Mouse (Mus musculus): ENCODE measurements at regions not wholly inside any gene's neighbourhood (a gene's known extent, or its start where the extent isn't known, plus 50 kb on each side); places are given as distances from the start of the nearest gene placed in this dataset.

DNA sequence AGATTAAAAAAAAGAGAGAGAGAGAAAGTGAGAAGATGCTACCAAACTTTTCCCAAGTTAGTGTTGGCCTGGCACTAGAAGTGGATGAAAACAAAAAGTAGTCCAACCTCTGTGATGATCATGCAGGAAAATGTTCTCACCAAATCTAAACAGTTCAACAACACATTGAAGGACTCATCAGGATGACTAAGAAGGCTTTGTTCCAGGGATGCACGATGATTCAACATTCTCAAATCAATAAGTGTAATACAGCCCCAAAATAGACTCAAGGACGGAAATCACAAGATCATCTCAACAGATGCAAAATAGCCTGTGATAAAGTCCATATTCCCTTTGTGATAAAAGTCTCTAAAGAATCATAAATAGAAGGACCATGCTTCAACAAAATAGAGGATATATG, 106.3 kb downstream of the Cysltr2 start:
- no peak for DNase-seq (ENCODE audit: low spot score)
- no peaks in the 10 kb centered on the region for H3K4me1 ChIP-seq
- H3K27ac ChIP-seq: no peak overlapping the region
- no peaks in the 10 kb centered on the region for H3K9me3 ChIP-seq (replicated peaks)
- H3K4me3 ChIP-seq: no peak overlapping the region
- H3K36me3 ChIP-seq: no peaks in the 10 kb centered on the region
- WGBS: 87% methylated on average over 2 of the region's 2 CpGs
- H3K27me3 ChIP-seq (ENCODE audit: low read depth, poor library complexity, severe bottlenecking): no peaks in the 10 kb centered on the region

DNA sequence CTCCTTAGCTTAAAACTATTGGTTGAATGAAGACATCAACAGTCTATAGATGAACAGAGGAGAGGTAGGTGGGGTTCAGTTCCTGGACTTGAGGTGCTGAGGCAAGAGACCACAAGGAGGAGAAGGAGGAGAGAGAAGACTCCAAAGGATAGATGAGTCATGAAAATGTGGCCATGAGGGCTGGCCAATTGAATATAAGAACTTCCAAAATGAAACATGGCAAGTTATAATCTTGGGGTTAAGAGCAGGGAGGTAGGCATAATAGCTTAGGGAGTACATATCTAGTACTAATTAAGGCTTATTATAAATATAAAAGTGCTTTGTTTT, 109.9 kb downstream of the Cysltr2 start:
- DNase-seq (ENCODE audit: low spot score): no peak
- no peaks in the 10 kb centered on the region for H3K36me3 ChIP-seq
- no peaks in the 10 kb centered on the region for H3K4me1 ChIP-seq
- H3K27me3 ChIP-seq (ENCODE audit: low read depth, poor library complexity, severe bottlenecking): no peaks in the 10 kb centered on the region
- no peak overlapping the region for H3K4me3 ChIP-seq
- H3K9me3 ChIP-seq (replicated peaks): no peaks in the 10 kb centered on the region
- no peak overlapping the region for H3K27ac ChIP-seq

DNA sequence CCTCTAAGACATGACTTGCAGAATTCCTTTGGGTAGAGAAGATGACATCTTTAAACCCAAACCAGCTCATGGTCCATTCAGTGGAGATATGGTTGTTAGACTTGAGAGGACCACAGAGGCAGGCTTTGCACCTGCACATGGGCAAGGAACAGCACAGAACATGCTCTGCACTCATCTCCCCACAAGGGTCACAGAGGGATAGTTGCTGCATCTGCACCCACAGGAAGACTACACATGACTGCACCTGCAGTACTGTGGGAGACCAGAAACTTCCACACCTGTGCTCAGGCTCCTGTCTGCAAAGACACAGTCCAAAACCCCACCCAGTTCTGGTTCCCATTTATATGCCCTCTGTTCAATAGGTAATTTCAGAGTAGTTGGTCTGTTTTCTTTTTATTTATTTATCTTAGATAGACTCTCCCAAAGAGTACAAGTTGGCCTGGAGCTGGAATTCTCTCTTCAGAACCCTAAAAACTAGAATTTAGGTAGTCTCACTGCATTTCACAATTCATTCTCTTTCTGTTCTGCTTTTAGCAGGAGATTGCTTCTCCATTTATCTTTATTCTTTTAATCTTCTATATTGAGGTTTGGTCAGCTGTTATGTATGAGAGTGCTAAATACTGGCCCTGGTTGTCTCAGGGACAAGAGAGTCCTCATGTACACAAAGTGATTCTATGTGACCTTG, 110.4 kb downstream of the Cysltr2 start:
- Histone ChIP-seq H3K4me1 (no peaks in the 10 kb centered on the region), H3K27me3 (ENCODE audit: low read depth, poor library complexity, severe bottlenecking) (no peaks in the 10 kb centered on the region), H3K27ac (no peak overlapping the region), H3K9me3 (replicated peaks) (no peaks in the 10 kb centered on the region), H3K4me3 (no peak overlapping the region), H3K36me3 (no peaks in the 10 kb centered on the region)
- no peak for DNase-seq (ENCODE audit: low spot score)

DNA sequence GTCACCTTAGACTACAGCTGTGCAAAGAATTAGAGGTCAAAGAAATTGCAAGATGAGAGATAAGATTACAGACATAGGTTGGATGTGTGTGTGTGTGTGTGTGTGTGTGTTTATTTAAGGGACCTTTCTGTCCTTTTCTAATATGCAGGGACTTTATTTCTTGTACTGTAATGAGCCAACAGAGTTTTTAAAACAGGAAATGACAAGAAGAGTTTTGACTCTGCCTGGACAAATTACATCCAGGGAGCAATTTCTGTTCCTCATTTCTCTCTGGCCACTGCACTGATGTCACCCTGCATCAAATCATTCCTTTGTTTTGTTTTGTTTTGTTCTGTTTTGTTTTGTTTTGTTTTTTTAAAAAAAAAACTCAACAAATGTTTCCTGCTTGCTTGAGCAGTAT, 115.3 kb downstream of the Cysltr2 start:
- Histone ChIP-seq H3K4me3 (no peak overlapping the region), H3K27ac (no peak overlapping the region), H3K4me1 (no peaks in the 10 kb centered on the region), H3K36me3 (no peaks in the 10 kb centered on the region), H3K27me3 (ENCODE audit: low read depth, poor library complexity, severe bottlenecking) (no peaks in the 10 kb centered on the region), H3K9me3 (replicated peaks) (no peaks in the 10 kb centered on the region)
- DNase-seq (ENCODE audit: low spot score): no peak

DNA sequence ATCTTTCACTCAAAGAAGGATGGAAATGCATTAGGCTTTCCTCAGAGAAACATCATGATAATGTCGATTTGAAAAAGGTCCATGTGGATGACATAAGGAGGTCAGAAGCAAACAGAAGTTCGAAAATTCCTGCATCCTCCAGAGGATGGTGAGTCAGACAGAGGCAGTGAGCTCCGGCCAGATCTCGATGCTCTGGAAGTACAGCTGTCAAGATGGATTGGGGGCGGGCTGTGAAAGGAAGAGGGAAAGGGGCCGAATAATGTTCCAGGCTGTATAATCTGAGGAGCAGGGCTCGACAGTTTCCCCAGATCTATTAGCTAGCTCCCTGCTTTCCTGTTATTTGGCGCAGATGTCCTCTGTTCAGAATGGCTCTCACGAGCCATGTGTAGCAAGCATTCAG, 116.6 kb downstream of the Cysltr2 start:
- H3K27me3 ChIP-seq (ENCODE audit: low read depth, poor library complexity, severe bottlenecking): no peaks in the 10 kb centered on the region
- H3K27ac ChIP-seq: no peak overlapping the region
- no peaks in the 10 kb centered on the region for H3K36me3 ChIP-seq
- H3K4me3 ChIP-seq: no peak overlapping the region
- H3K9me3 ChIP-seq (replicated peaks): no peaks in the 10 kb centered on the region
- no peaks in the 10 kb centered on the region for H3K4me1 ChIP-seq
- DNase-seq (ENCODE audit: low spot score): no peak
- 74% methylated on average over 9 of the region's 9 CpGs for WGBS

DNA sequence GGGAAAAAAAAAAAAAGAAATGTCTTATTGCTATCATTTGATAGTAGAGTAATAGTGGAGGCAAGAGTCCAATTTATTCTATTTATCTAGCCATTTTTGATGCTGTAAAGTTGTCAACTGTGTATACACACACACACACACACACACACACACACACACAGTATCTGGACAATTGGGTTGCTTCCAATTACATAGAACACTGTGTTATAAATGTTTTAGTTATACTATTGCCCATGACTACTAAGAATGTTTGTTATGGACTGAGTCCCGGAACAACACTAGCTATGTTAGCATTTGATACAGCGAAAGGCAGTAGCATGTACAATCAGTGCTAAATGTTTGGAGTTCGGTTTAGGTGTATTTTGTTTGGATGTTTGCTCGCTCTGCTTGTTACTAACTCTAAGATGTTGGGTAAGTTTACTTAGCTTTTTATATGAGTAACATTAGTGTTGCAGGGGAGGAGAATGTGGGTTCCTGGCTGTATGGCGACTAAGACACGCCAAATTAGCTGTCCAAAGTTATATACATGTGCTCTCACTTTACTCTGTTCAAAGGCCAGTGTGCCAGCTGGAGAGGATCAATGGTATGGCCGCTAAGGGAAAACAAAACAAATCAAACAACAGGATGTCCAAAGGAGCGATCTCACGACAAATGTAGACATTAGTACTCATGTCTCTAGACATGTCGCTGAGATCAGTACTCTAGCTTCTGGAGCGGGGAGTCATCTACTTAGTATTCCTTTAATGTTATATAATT, 147.6 kb downstream of the Cysltr2 start:
- H3K4me1 ChIP-seq: no peaks in the 10 kb centered on the region
- 93% methylated on average over 11 of the region's 11 CpGs for WGBS
- no peak for DNase-seq (ENCODE audit: low spot score)

DNA sequence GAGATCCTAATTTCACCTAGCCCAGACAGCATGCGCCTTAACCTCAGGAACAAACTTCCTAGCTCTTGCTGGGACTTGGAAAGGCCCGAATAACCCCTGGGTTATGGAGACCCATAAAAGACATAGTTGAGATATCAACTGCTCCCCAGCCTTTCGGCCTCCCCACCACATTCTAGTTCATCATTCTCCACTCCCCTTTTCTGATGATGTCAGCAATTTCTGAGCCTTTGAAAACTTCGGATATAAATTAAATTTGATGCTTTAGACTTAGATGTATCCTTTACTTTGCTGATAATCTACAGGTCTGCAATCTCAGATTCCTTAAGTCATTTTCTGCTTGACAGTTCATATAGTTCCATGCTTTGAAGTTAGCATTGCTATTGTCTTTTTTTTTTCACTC, 149.3 kb downstream of the Cysltr2 start:
- no peak overlapping the region for H3K27ac ChIP-seq
- H3K27me3 ChIP-seq (ENCODE audit: low read depth, poor library complexity, severe bottlenecking): no peaks in the 10 kb centered on the region
- 94% methylated on average over 4 of the region's 4 CpGs for WGBS
- H3K4me3 ChIP-seq: no peak overlapping the region
- H3K9me3 ChIP-seq (replicated peaks): no peaks in the 10 kb centered on the region
- H3K36me3 ChIP-seq: no peaks in the 10 kb centered on the region
- H3K4me1 ChIP-seq: no peaks in the 10 kb centered on the region
- no peak for DNase-seq (ENCODE audit: low spot score)

More for the DNA sequence above, 147.6 kb downstream of the Cysltr2 start:
- Histone ChIP-seq H3K27me3 (ENCODE audit: low read depth, poor library complexity, severe bottlenecking) (no peaks in the 10 kb centered on the region), H3K4me3 (no peak overlapping the region), H3K27ac (no peak overlapping the region), H3K36me3 (no peaks in the 10 kb centered on the region), H3K9me3 (replicated peaks) (no peaks in the 10 kb centered on the region)

DNA sequence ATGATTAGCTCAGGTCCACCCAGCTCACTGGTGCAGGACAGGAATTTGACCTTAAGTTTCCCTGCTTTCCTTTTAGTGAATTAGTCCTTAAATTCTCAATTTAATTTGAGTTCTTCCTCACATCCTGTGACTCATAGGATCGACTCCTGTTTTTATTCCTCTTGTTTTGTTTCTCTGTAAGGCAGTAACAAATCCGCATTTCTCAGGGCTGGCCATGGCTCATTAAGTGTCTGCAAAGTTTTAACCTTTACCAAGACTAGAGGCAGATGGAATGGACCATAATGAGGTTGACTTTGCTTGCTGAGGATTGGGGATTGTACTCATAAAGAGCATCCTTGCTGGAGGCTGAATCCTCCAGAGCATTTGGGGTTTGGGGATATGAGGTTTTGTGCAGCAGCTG, 156.6 kb downstream of the Cysltr2 start:
- no peak for DNase-seq (ENCODE audit: low spot score)
- H3K36me3 ChIP-seq: no peaks in the 10 kb centered on the region
- H3K4me3 ChIP-seq: no peak overlapping the region
- no peak overlapping the region for H3K27ac ChIP-seq
- WGBS: 87% methylated on average over 2 of the region's 2 CpGs
- no peaks in the 10 kb centered on the region for H3K9me3 ChIP-seq (replicated peaks)
- no peaks in the 10 kb centered on the region for H3K27me3 ChIP-seq (ENCODE audit: low read depth, poor library complexity, severe bottlenecking)
- H3K4me1 ChIP-seq: no peaks in the 10 kb centered on the region; the same call in 1 of the 2 replicates

DNA sequence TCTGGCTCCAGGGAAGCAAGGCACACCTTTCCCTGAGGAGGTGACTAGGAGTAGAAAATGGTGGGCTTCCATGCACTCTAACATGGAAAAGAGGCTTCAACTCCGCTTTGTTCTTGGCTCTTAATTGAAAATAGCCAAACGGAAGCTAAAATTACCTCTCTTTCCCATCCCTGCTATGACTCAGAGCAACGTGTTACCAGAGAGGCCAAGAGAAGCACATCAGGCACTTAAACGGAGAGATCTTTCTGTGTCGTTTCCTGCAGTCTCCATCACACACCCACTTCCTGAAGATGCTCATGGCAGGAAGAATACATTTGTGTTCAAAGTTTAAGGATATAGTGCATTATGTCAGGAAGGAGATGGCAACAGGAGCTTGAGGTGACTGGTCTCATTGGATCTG, 159.3 kb downstream of the Cysltr2 start:
- Histone ChIP-seq H3K9me3 (replicated peaks) (no peaks in the 10 kb centered on the region), H3K4me3 (no peak overlapping the region), H3K27me3 (ENCODE audit: low read depth, poor library complexity, severe bottlenecking) (no peaks in the 10 kb centered on the region), H3K4me1 (peaks cover 5% of the 10 kb centered on the region; the same call in 1 of the 2 replicates), H3K36me3 (no peaks in the 10 kb centered on the region), H3K27ac (no peak overlapping the region)
- no peak for DNase-seq (ENCODE audit: low spot score)
- WGBS: 80% methylated on average over 5 of the region's 5 CpGs

DNA sequence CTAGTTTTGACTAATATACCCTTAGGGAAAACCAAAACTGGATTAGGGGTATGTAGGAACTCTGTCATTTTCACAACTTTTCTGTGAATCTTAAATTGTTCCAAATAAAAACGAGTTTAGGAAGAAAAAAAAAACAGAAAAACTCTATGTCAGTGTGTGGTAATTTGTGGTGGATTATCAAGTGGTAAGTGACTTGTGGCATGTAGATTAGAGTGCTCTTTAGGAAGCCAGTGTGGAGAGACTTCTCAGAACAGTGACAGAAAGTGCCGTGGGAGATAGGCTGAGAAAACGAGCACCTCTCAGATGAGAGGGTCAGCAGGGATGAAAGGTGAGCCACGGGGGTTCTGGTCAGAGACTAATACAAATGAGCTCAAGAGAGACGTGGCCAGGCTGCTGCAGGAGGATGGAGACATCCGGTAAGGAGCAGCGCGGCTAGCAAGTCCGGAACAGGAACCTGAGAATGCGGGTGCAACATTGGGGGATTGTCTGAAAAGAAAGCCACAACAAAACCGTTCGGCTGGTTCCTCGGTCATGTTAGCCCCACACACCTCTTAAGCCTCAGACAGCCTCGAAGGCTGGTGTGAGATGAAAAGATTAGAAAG, 161.3 kb downstream of the Cysltr2 start:
- Histone ChIP-seq H3K4me1 (peaks cover 5% of the 10 kb centered on the region; the same call in 1 of the 2 replicates), H3K27me3 (ENCODE audit: low read depth, poor library complexity, severe bottlenecking) (no peaks in the 10 kb centered on the region), H3K36me3 (no peaks in the 10 kb centered on the region), H3K9me3 (replicated peaks) (no peaks in the 10 kb centered on the region), H3K27ac (no peak overlapping the region), H3K4me3 (no peak overlapping the region)
- WGBS: 39% methylated on average over 14 of the region's 14 CpGs
- DNase-seq (ENCODE audit: low spot score): peak; percentile 38

DNA sequence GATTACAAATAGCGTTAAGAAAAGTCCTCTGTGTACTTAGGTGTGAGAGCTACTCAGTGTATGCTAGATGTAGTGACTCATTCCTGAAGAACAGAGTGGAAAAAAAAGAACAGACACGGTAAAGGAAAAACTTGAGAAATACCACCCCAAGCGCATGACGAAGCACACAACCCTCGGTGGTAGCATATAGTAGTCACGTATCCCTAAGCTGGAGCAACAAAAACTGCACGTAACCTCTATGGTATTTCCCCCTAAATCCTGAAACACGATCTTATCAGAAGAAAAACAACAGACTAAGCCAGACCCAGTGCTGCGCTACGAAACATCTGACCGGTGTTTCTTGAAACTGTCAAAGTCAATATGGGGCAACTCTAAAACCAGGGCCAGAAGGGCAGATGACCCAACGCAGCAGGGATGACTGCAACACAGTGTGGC, 162.0 kb downstream of the Cysltr2 start:
- peaks cover 5% of the 10 kb centered on the region; the same call in 1 of the 2 replicates for H3K4me1 ChIP-seq
- no peaks in the 10 kb centered on the region for H3K9me3 ChIP-seq (replicated peaks)
- no peak for DNase-seq (ENCODE audit: low spot score)
- no peaks in the 10 kb centered on the region for H3K36me3 ChIP-seq
- H3K4me3 ChIP-seq: no peak overlapping the region
- H3K27ac ChIP-seq: no peak overlapping the region
- no peaks in the 10 kb centered on the region for H3K27me3 ChIP-seq (ENCODE audit: low read depth, poor library complexity, severe bottlenecking)
- 57% methylated on average over 12 of the region's 12 CpGs for WGBS

DNA sequence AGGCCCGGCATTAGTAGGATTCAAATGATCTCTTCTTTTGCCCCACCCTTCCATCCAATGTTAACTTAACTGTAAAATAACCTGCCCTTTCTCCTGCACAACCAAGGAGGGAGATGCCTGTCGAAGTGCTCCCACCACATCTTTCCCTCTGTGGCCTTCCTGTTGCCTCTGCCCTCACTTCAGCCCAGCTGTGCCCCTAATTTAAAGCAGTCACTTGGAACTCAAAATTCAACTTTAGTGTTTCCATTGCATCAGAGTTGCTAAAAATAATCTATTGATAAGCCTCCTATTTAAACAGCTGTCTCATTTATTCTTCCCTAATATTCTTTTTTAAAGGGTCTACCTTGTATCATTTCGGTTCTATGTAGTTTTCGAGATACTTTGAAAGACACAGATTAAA, 163.1 kb downstream of the Cysltr2 start:
- no peak for DNase-seq (ENCODE audit: low spot score)
- no peaks in the 10 kb centered on the region for H3K9me3 ChIP-seq (replicated peaks)
- peaks cover 5% of the 10 kb centered on the region; the same call in 1 of the 2 replicates for H3K4me1 ChIP-seq
- no peak overlapping the region for H3K4me3 ChIP-seq
- H3K36me3 ChIP-seq: no peaks in the 10 kb centered on the region
- H3K27ac ChIP-seq: no peak overlapping the region
- WGBS: 89% methylated on average over 4 of the region's 4 CpGs
- no peaks in the 10 kb centered on the region for H3K27me3 ChIP-seq (ENCODE audit: low read depth, poor library complexity, severe bottlenecking)

DNA sequence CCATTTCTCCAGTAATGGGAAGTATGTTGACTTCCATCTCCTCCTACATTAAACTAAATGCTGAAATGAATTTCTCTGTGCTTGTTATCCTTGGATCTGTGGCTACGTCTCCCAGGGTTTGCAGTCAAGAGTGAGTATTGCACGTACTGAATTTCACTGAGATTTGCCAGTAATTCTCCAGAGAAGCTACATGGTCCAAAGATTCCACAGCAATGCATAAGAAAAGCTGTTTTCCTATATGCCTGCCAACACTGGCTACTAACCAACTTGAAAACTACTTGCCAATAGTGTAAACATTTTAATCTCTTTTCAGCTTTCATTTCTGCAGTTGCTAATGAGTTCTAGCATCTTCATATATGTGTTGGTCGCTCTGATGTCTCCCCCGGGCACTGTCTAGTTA, 164.4 kb downstream of the Cysltr2 start:
- H3K4me3 ChIP-seq: no peak overlapping the region
- DNase-seq (ENCODE audit: low spot score): no peak
- no peaks in the 10 kb centered on the region for H3K36me3 ChIP-seq
- peaks cover 5% of the 10 kb centered on the region; the same call in 1 of the 2 replicates for H3K4me1 ChIP-seq
- H3K9me3 ChIP-seq (replicated peaks): no peaks in the 10 kb centered on the region
- H3K27ac ChIP-seq: no peak overlapping the region
- H3K27me3 ChIP-seq (ENCODE audit: low read depth, poor library complexity, severe bottlenecking): no peaks in the 10 kb centered on the region
- WGBS: 95% methylated on average over 4 of the region's 4 CpGs
